Mouse (Mus musculus): Measurements from ENCODE around the gene Dennd5b.
A peak's percentile ranks its signal among the peaks of the same experiment; 100 is the strongest.
"Not testable (repeated sequence)": the region's sequence is repeated elsewhere in the genome, so short reads cannot be mapped to it uniquely, and the experiment has no call there.

The Dennd5b gene

GRCm38 (mm10) chr6:149005009-149005408, 96.5 kb downstream of the Dennd5b start:
- no peak for DNase-seq

GRCm38 (mm10) chr6:148994327-148994999, 107.0 kb downstream of the Dennd5b start:
- DNase-seq: no peak

- DNase-seq: no peak
Observed at GRCm38 (mm10) chr6:148993117-148994077, 108.1 kb downstream of the Dennd5b start.

GRCm38 (mm10) chr6:148992373-148993116, 108.9 kb downstream of the Dennd5b start:
- DNase-seq: no peak

DNA sequence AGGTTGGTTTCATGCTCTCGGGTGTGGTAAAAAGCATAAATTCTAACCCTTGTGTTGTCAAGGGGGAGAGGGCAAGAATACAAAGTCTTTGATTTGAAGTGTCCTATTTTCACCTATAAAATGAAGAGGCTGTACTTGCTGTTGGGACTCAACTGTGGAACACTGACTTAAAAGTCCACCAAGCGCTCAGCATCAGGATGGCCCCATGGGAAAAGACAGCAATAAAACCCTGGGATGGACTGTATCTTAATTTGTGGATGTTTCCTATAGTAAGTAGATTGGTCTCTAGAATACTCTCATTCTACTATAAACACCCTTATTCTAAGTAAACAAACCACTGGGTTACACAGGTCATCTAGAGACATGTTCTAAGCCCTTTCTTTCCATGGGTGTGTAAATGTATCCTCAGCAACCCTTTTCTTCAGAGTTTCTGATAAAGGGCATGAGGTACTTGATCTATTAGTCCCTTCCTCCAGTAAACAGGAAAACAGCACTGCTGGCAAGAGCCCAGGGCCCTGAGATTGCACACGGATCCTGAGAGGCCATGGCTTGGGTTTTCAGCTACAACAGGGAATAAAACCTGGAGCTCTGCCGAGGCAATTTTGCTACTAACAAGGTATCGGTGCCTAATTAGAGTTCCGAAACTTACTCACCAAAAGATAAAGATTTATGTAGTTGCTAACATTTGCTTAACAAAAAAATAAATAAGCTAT, 109.7 kb downstream of the Dennd5b start:
- no peak for DNase-seq

- DNase-seq: not testable (repeated sequence)
Observed at GRCm38 (mm10) chr6:148989792-148990491, 111.5 kb downstream of the Dennd5b start.

DNA sequence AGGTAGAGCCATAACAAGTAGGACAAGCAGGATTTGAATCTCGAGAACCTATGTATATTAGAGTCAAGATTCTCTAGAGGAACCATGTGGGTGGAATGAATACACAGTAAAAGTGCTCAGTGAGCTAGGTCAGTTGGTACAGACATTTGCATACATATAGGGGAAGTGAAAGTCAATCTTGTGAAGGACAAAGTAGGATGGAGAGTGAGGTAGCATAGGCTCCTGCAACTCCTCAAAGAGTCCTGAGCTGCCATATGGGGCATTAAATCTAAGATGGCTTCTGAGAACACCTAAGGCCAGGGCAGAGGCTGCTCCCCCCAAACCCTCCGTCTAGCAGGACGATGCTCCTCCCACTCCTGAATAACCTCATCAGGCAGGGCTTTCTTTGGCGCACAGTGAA, 115.5 kb downstream of the Dennd5b start:
- no peak for DNase-seq

- no peak for DNase-seq
Observed at GRCm38 (mm10) chr6:148980495-148980894, 121.0 kb downstream of the Dennd5b start.

DNA sequence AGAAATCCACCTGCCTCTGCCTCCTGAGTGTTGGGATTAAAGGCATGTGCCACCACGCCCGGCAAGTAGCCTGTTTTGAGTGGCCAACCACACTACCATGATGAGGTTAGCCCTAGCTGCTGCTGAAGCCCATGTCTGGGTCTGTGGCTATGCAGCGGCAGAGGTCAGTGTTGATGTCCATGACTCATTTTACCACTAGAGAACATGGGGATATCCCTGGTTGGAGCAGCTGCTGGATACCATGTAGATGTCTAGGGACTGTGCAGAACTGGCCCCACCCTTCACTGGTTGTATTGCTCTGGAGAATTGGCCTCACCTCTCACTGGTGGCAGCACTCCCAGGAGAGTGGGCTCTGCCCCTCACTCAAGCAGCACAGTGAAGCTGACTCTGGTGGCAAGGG, 126.4 kb downstream of the Dennd5b start:
- DNase-seq: no peak

- no peak for DNase-seq
Observed at GRCm38 (mm10) chr6:148972891-148973290, 128.6 kb downstream of the Dennd5b start.

DNA sequence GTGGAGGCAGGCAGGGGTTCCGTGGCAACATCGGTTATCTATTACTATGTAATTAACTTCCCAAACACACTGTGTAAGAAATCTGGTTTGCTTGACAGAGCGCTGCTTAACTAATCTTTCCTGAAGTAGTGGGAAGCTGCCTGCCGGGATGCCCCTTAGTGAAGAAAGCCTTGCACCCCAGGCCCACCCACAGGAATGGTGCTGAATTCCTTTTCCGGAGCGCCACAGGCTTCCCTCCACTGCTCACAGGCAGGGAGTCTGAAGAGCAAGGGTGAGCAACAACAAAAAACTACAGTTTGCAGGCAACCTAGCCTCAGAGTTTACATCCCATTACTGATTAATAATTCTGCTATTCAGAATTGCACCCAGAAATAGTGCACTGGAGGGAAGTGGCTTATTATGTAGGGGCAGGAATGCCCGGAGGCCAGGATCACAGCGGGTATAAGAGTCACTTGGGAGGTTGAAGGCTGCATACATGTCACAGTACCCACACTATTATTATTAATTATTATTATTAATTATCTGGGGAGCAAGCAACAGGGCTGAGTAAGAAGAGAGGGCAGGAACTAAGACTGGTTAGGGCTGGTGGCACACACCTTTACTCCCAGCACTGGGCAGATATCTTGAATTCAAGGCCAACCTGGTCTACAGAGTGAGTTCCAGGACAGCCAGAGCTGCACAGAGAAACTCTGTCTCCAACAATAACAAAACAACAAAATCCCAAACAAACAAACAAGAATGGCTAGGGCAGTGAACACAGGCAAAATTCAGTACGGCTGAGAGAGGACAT, 129.2 kb downstream of the Dennd5b start:
- no peak for DNase-seq

GRCm38 (mm10) chr6:148971385-148971940, 130.0 kb downstream of the Dennd5b start:
- DNase-seq: no peak

- no peak for DNase-seq
Observed at GRCm38 (mm10) chr6:148961285-148961684, 140.2 kb downstream of the Dennd5b start.

DNA sequence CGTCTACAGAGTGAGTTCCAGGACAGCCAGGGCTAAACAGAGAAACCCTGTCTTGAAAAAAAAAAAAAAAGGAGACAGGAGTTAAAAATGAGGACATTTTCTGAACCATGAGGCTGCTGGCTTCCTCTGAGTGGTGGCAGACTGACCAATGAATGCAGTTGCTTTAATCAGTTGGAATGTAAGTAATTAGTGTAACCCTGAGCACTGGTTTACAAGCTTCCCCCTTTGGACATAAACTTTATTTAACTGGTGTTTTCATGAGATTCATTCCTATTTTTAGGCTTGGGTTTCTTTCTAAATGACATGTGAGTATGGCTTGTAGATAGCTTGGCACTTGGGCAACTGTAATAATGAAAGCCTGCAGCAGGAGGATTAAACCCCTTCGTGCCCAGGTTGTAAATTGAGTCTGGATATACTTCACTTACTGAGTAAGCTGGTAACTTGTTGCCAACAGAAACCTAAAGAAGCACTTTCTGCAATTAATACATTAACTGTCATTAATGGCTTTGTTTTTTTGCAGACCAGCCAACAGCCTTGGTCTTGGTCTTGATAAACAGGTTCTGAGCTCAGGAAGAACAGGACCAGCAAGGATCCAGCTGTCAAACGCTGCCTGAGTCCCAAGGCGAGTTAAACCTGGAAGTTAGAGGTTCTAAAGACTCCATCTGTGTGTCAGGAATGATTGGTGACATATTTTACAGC, 141.8 kb downstream of the Dennd5b start:
- DNase-seq: no peak

DNA sequence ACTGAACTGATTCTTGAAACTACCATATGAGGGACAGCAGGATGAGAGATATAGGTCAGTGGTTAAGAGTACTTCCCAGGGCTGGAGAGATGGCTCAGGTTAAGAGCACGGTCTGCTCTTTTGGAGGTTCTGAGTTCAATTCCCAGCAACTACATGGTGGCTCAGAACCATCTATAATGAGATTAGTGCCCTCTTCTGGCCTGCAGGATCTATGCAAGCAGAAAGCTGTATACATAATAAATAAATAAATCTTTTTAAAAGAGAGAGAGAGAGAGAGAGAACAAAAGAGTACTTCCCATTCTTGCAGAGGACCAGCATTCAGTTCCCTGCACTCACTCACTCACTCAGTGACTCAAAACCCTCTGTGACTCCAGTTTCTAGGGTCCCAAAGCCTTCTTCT, 142.8 kb downstream of the Dennd5b start:
- DNase-seq: no peak

DNA sequence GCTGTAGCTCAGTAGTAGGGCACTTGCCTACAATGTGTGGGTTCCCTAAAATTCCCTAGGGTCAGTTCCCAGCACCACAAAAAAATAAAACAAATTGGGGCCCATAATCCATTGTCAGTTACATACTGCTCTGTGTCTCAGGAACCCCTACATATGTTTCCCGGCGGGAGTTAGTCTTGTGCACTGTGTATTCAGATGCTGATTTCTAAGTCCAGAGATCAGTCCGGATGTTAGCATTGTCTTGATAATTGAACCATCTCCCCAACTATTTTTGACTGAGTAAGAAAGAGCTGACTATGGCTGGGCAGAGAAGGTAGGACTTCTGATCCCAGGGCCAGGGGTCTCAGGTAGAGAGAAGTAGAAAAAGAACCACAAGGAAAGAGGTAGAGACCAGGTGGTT, 144.4 kb downstream of the Dennd5b start:
- no peak for DNase-seq

DNA sequence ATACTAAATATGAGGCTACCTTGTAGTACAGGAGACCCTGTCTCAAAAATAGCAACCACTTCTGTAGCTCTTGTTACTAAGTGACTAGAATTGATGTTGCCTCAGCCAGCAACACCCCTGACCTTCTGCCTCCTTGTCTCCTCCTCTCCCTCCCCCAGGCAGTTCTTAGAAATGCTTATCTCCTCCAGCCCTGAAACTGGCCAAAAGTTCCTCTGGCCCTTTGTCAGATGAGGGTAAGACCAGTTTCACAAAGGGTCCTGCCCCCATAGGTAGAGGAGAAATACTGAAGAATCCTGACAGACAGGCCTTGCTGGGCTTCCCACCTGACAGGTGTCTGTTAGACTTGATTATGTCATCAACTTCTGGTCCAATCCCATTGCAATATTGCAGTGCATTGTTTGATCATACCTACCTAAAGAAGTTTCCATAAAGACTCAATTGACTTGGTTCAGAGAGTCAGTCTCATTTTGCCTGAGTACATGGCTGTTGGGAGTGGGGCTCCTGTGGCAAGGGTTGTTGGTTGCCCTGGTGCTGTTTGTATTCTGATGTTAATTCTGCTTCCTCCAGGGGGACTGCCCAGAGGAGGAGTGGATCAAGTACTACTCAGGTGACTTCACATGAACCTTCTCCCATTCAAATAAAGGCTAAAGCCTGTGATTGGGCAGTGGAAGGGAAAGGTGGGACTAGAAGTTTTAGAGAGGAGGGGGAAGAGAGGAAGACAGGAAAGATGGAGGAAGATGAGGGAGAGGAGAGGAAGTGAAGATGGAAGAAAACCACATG, 145.6 kb downstream of the Dennd5b start:
- no peak for DNase-seq

DNA sequence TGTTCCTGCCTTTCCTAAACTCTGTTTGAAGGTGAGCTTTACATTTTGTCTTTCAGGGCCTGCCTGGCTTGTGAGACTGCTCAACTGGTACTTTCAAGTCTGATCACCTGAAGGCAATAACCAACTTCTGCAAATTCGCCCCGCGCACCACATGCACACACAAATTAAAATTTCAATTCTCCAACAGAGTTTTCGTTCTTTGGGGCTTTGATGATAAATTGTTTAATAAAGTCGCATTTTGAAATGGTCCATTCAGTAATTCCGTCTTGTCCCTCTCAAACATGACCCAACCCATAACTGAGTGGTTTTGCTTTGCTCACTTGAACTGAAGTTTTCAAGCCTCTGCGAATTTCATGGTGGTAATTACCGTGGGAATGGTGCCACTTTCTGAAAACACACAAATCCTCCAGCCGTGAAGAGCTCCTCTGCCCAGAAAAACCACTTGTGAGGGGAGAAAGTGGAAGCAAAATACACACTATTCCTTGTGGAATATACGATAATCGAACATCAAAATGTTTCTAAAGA, 154.5 kb downstream of the Dennd5b start:
- no peak for DNase-seq

- peak; percentile 99 for DNase-seq
Observed at GRCm38 (mm10) chr6:148946409-148946742, 155.1 kb downstream of the Dennd5b start, which contains the start of gene Sinhcaf. Gene Sinhcaf (minus strand): TSS chr6:148946467.

Data from thymus, postnatal 25 days (tissue).